Mouse (Mus musculus) stomach, embryonic 14.5 days (tissue): Measurements from ENCODE around the gene Spata13. TPM values are rescaled to one million over a fixed set of nuclear protein-coding genes. Genes with fewer than 3 reads are reported as not detected.
A peak's percentile ranks its signal among the peaks of the same experiment; 100 is the strongest.

Experiments
- ATAC-seq: fragments of 200-750 bp; cut with Nextera tagmentation; 2 replicates; pipeline ENCODE4 v1.8.0; 2017; ENCODE audit warnings: low read depth, moderate TSS enrichment; ENCODE audit not compliant: insufficient number of reproducible peaks, insufficient read depth, low FRiP score
- H3K27ac ChIP-seq: fragments of 300-500 bp; sonication (generic); 2 replicates; pipeline ENCODE4 v1.5.1; 2014; ENCODE audit warnings: mild to moderate bottlenecking, low read length, moderate library complexity, mixed read lengths
- H3K27me3 ChIP-seq: fragments of 300-500 bp; sonication (generic); 2 replicates; pipeline ENCODE4 v1.6.1; 2014; ENCODE audit warnings: low read length, control low read depth, mixed read lengths; ENCODE audit not compliant: control insufficient read depth, insufficient read depth
- H3K36me3 ChIP-seq: fragments of 300-500 bp; sonication (generic); 2 replicates; pipeline ENCODE4 v1.6.1; 2014; ENCODE audit warnings: mild to moderate bottlenecking, control low read depth, low read length, moderate library complexity, mixed read lengths; ENCODE audit not compliant: control insufficient read depth, insufficient read depth
- H3K4me1 ChIP-seq: fragments of 300-500 bp; sonication (generic); 2 replicates; pipeline ENCODE4 v1.6.1; 2014; ENCODE audit warnings: low read length, control low read depth, mixed read lengths; ENCODE audit not compliant: control insufficient read depth, insufficient read depth
- H3K4me2 ChIP-seq: fragments of 300-500 bp; sonication (generic); replicated peaks from 2 replicates; pipeline ENCODE4 v1.6.1; 2014; ENCODE audit warnings: low read depth, low read length, control low read depth
- H3K4me3 ChIP-seq: fragments of 300-500 bp; sonication (generic); 2 replicates; pipeline ENCODE4 v1.5.1; 2014; ENCODE audit warnings: low read depth, low read length, control low read depth
- H3K9ac ChIP-seq: fragments of 300-500 bp; sonication (generic); replicated peaks from 2 replicates; pipeline ENCODE4 v1.6.1; 2014; ENCODE audit warnings: low read depth, mild to moderate bottlenecking, control low read depth, low read length, moderate library complexity, mixed read lengths
- H3K9me3 ChIP-seq: fragments of 300-500 bp; sonication (generic); 2 replicates; pipeline ENCODE4 v1.6.1; 2016; ENCODE audit warnings: low read depth, low read length, control low read depth; ENCODE audit not compliant: control insufficient read depth
- WGBS: fragments of 180-500 bp; shearing (Covaris S2); extraction: QIAGEN DNeasy Blood & Tissue Kit; methylation state at CpG from one replicate; pipeline ENCODE4 v1.1.7; 2014; 5-methylcytosine and 5-hydroxymethylcytosine counted together
- polyA plus RNA-seq: library from polyadenylated mRNA; unstranded; fragments of >200 nt; fragmentation: Nextera tagmentation; extraction: Ambion mirVana; gene quantifications from 2 replicates; pipeline ENCODE4 v1.2.1, GENCODE M21; 2014

Gene Spata13
- polyA plus RNA-seq, 1 experiment from 2014 or later, result 17.9 TPM

- WGBS, result 71% methylated on average over 14 of the region's 14 CpGs
- ATAC-seq, result no peak
- Histone ChIP-seq H3K27ac (no peak overlapping the region), H3K4me2 (no peak overlapping the region), H3K36me3 (no peaks in the 10 kb centered on the region), H3K4me1 (no peaks in the 10 kb centered on the region; the same call in 1 of the 2 replicates), H3K27me3 (no peaks in the 10 kb centered on the region), H3K4me3 (no peak overlapping the region), H3K9me3 (no peaks in the 10 kb centered on the region), H3K9ac (no peak overlapping the region)
Observed at GRCm38 (mm10) chr14:60643098-60643870, 9.5 kb downstream of the Spata13 start.

GRCm38 (mm10) chr14:60646373-60646772 is 12.6 kb downstream of the Spata13 start:
- Histone ChIP-seq H3K4me2 (no peak overlapping the region), H3K4me1 (no peaks in the 10 kb centered on the region; the same call in 1 of the 2 replicates), H3K27ac (no peak overlapping the region), H3K4me3 (no peak overlapping the region), H3K36me3 (no peaks in the 10 kb centered on the region), H3K27me3 (no peaks in the 10 kb centered on the region), H3K9me3 (no peaks in the 10 kb centered on the region), H3K9ac (no peak overlapping the region)
- WGBS, result 57% methylated on average over 5 of the region's 5 CpGs
- ATAC-seq, result no peak

GRCm38 (mm10) chr14:60647885-60648284 is 14.1 kb downstream of the Spata13 start:
- Histone ChIP-seq H3K36me3 (no peaks in the 10 kb centered on the region), H3K9ac (no peak overlapping the region), H3K4me1 (no peaks in the 10 kb centered on the region; the same call in 1 of the 2 replicates), H3K4me2 (no peak overlapping the region), H3K4me3 (no peak overlapping the region), H3K27me3 (no peaks in the 10 kb centered on the region), H3K9me3 (no peaks in the 10 kb centered on the region), H3K27ac (no peak overlapping the region)
- WGBS, result 89% methylated on average over 7 of the region's 7 CpGs
- ATAC-seq, result no peak

- no peak overlapping the region for H3K4me2 ChIP-seq
- no peaks in the 10 kb centered on the region for H3K27me3 ChIP-seq
- no peaks in the 10 kb centered on the region for H3K36me3 ChIP-seq
- no peak overlapping the region for H3K4me3 ChIP-seq
- no peaks in the 10 kb centered on the region for H3K9me3 ChIP-seq
- H3K27ac ChIP-seq, result no peak overlapping the region
- ATAC-seq, result no peak
- no peaks in the 10 kb centered on the region; the same call in 1 of the 2 replicates for H3K4me1 ChIP-seq
- WGBS, result 84% methylated on average over 1 of the region's 1 CpGs
- no peak overlapping the region for H3K9ac ChIP-seq
Observed at GRCm38 (mm10) chr14:60648956-60649355, 15.2 kb downstream of the Spata13 start.

- Histone ChIP-seq H3K27me3 (no peaks in the 10 kb centered on the region), H3K4me2 (no peak overlapping the region), H3K4me3 (no peak overlapping the region), H3K9ac (no peak overlapping the region), H3K27ac (no peak overlapping the region), H3K9me3 (no peaks in the 10 kb centered on the region), H3K4me1 (0 out of 2 replicates have a peak, but pooled peaks cover 2% of the 10 kb centered on the region), H3K36me3 (no peaks in the 10 kb centered on the region)
- 81% methylated on average over 4 of the region's 4 CpGs for WGBS
- no peak for ATAC-seq
Observed at GRCm38 (mm10) chr14:60653184-60653583, 19.4 kb downstream of the Spata13 start.

GRCm38 (mm10) chr14:60653977-60654376 is 20.2 kb downstream of the Spata13 start:
- no peaks in the 10 kb centered on the region for H3K27me3 ChIP-seq
- no peak overlapping the region for H3K4me2 ChIP-seq
- peak; percentile 85; the same call in 1 of the 2 replicates for ATAC-seq
- H3K9ac ChIP-seq, result no peak overlapping the region
- H3K9me3 ChIP-seq, result no peaks in the 10 kb centered on the region
- 0 out of 2 replicates have a peak, but pooled peaks cover 2% of the 10 kb centered on the region for H3K4me1 ChIP-seq
- WGBS, result 75% methylated on average over 5 of the region's 5 CpGs
- no peak overlapping the region for H3K27ac ChIP-seq
- no peak overlapping the region for H3K4me3 ChIP-seq
- no peaks in the 10 kb centered on the region for H3K36me3 ChIP-seq

GRCm38 (mm10) chr14:60654708-60655107 is 20.9 kb downstream of the Spata13 start:
- H3K4me2 ChIP-seq, result no peak overlapping the region
- H3K4me3 ChIP-seq, result no peak overlapping the region
- H3K36me3 ChIP-seq, result no peaks in the 10 kb centered on the region
- WGBS, result 69% methylated on average over 11 of the region's 11 CpGs
- H3K27me3 ChIP-seq, result no peaks in the 10 kb centered on the region
- H3K9ac ChIP-seq, result no peak overlapping the region
- 0 out of 2 replicates have a peak, but pooled peaks cover 2% of the 10 kb centered on the region for H3K4me1 ChIP-seq
- no peak for ATAC-seq
- H3K27ac ChIP-seq, result no peak overlapping the region
- H3K9me3 ChIP-seq, result no peaks in the 10 kb centered on the region

- H3K36me3 ChIP-seq, result no peaks in the 10 kb centered on the region
- no peaks in the 10 kb centered on the region for H3K27me3 ChIP-seq
- no peak overlapping the region for H3K4me2 ChIP-seq
- ATAC-seq, result no peak
- WGBS, result 69% methylated on average over 15 of the region's 15 CpGs
- H3K4me3 ChIP-seq, result no peak overlapping the region
- H3K9me3 ChIP-seq, result no peaks in the 10 kb centered on the region
- H3K27ac ChIP-seq, result no peak overlapping the region
- 0 out of 2 replicates have a peak, but pooled peaks cover 2% of the 10 kb centered on the region for H3K4me1 ChIP-seq
- no peak overlapping the region for H3K9ac ChIP-seq
Observed at GRCm38 (mm10) chr14:60655941-60656700, 22.3 kb downstream of the Spata13 start.
